Mouse (Mus musculus) adrenal gland, adult 2 months (tissue): Measurements from ENCODE around the gene Arhgap45. TPM values are rescaled to one million over a fixed set of nuclear protein-coding genes. Genes with fewer than 3 reads are reported as not detected.
A peak's percentile ranks its signal among the peaks of the same experiment; 100 is the strongest.

Experiments used
- DNase-seq: peaks from one replicate; pipeline ENCODE4 v3.0.0; 2021
- long read RNA-seq: library from polyadenylated mRNA; stranded (forward); transcript quantifications from one replicate; pipeline ENCODE4 v2.0.0, GENCODE M21; 2021
- polyA plus RNA-seq: library from polyadenylated mRNA; depleted of rRNA; stranded (reverse); fragments of >200 nt; gene quantifications from 2 replicates; pipeline ENCODE4 v1.2.3, GENCODE M21; 2012; rRNA removed
- total RNA-seq, 2 experiments: library from RNA; stranded (reverse); gene quantifications; 2 replicates each; pipeline ENCODE4 v1.2.3; 2021

The Arhgap45 gene
- total RNA-seq (1 to 10 TPM; 3.9 to 6.7 TPM), polyA plus RNA-seq (11.0 and 14.6 TPM in 2 replicates)
- long read RNA-seq, partial matches to known transcripts: 4 of 9 reads
- long read RNA-seq, other reads (novel, unspliced or antisense): 1 of 9 reads

DNA sequence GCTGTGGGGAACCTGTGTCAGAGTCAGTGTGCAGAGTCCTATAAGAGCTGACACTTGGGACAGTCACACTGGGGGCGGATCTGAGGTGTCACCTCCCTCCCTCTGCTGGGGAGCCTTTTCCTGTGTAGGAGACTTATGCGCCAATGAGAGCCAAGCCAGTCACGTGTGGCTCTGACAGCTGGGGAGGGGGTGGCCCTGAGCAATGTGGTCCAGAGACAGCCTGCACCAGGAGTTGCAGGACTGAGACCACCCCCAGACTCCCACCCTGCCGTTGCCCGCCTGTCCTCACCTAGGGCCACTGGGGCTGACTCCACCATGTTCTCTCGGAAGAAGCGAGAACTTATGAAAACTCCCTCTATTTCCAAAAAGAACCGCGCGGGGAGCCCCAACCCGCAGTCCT is at the start of gene Arhgap45:
Gene Arhgap45, plus strand, starts transcription at position 143 of the 400 bp plus-strand sequence.
- DNase-seq: peak; percentile 36

DNA sequence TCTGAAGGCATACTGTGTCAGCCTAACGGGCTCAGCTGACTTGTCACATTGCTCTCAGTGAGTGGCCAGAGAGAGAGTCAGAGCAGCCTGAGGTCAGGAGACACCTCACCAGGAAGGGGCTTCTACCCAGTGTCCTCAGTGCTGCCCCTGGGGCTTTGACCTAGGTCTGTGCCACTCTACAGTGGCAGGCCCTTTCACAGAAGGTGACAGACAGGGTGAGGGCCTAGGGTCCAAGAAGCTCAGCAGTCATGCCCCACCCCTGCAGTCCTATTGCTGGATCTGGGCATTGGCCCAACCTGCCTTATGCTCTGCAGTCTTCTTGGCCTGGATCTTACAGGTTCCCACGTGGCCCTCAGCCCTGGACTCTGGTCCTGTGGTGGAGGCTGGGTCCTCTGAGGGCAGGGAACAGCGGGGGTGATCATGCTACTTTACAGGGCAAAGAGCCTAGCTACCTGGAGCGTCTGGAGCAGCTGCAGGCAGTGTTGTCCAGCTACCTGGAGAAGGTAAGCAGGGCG is 49.5 kb upstream of the Arhgap45 start:
- DNase-seq: no peak

DNA sequence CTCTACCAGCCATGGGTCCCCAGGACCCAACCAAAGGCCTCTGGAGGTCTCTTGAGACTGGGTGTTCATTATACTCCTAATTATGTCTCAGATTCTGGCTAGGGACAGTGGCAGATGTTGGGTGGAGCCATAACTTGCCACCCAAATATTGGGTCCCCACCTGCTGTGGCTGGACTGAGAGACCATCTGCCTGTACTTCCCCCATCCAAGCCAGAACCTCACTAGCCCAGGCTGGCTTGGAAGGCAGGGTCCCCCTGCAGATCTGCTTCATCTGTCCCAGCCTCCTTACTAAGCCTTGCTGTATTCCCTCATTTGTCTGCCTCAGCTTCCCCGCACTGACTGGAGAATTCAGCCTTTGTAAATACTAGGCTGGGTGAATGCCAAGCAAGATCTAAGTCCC is 48.3 kb upstream of the Arhgap45 start:
- DNase-seq: no peak

DNA sequence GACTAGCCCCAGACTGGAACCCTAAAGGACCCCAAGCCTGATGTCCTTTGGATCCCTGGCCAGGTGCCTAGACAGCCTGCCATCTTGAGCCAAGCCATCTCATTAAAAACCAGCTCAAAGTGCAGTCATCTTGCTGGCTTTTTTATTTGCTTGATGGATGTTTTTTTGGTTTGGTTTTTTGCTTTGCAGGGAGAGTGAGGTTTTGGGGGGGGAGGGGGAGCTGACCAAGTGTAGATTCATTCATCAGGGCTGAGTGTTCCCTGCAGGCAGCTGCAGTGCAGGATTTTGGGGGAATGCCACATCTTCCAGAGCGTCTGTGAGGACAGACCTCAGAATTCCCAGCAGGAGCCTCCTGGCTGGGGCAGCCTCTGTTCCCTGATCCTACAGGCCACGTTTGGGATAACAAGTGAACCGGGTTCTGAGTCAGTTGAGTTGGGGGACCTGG is 47.3 kb upstream of the Arhgap45 start:
- no peak for DNase-seq

DNA sequence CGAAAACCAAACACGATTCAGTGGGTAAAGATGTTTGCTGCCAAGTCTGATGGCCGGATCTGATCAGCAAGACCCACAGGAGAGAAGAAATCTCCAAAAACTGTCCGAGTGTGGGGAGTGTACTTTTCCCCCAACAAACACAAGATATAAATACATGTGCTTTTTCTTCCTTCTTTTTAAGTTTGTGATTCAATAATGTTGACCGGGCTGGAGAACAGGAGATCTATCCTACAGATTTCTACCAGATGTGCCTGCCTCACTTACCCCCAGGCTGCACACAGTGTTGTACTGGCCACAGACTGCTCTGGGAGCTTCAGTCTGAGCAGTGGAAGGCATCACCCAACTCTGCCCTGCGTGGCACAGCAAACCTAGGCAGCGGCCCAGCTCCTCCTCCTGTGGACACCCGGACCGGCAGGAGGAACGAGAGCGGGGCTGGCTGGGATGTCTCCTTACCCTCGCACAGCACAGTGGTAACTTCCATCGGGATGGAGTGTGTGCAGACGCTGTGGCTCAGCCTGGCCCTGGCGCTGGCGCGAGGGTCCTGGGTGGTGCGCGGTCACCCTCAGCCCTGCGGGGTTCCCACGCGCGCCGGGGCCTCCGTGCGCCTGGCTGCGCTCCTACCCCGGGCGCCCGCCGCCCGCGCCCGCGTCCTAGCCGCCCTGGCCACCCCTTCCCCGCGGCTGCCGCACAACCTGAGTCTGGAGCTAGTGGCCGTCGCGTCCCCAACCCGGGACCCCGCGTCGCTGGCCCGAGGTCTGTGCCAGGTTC is 45.9 kb upstream of the Arhgap45 start, which contains the start of gene Grin3b:
Gene Grin3b, plus strand, starts transcription at position 301 of the 768 bp plus-strand sequence.
- DNase-seq: no peak

DNA sequence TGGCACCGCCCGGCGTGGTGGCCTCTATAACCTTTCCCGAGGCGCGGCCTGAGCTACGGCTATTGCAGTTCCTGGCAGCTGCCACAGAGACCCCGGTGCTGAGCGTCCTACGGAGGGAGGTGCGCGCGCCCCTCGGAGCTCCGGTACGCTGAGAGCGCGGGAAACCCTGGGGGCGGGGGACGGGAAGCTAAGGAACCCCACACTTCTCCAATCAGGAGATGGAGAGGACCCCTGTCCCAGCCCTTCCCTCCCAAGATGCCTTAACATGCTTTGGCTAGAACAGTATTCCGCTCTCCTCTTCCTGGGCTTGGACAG is 45.3 kb upstream of the Arhgap45 start:
- DNase-seq: no peak

DNA sequence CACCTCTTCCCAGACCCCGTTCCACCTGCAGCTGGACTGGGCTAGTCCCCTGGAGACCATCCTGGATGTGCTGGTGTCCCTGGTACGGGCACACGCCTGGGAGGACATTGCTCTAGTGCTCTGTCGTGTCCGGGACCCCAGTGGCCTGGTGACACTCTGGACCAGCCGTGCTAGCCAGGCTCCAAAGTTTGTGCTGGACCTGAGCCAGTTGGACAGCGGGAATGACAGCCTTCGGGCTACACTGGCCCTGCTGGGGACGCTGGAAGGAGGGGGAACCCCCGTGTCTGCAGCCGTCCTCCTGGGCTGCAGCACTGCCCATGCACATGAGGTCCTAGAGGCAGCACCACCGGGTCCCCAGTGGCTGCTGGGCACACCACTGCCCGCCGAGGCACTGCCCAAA is 43.6 kb upstream of the Arhgap45 start:
- DNase-seq: no peak

DNA sequence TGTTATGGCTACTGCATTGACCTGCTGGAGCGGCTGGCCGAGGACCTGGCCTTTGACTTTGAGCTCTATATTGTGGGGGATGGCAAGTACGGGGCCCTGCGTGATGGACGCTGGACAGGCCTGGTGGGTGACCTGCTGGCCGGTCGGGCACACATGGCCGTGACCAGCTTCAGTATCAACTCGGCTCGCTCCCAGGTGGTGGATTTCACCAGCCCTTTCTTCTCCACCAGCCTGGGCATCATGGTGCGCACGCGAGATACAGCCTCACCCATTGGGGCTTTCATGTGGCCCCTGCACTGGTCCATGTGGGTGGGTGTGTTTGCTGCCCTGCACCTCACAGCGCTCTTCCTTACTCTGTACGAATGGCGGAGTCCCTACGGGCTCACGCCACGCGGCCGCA is 42.4 kb upstream of the Arhgap45 start:
- DNase-seq: no peak

DNA sequence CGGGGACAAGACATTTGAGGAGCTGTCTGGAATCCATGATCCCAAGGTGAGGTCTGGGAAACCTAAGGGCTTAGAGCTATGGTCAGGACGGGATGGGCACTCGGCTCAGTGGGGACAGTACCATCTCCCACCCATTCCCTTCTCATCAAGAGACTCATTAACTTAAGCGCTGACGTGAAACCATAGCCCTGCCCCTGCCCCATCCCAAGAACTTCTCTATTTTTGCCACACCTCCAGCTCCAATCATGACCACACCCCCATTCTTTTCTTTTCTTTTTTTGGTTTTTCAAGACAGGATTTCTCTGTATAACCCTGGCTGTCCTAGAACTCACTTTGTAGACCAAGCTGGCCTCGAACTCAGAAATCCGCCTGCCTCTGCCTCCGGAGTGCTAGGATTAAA is 41.8 kb upstream of the Arhgap45 start:
- DNase-seq: no peak

DNA sequence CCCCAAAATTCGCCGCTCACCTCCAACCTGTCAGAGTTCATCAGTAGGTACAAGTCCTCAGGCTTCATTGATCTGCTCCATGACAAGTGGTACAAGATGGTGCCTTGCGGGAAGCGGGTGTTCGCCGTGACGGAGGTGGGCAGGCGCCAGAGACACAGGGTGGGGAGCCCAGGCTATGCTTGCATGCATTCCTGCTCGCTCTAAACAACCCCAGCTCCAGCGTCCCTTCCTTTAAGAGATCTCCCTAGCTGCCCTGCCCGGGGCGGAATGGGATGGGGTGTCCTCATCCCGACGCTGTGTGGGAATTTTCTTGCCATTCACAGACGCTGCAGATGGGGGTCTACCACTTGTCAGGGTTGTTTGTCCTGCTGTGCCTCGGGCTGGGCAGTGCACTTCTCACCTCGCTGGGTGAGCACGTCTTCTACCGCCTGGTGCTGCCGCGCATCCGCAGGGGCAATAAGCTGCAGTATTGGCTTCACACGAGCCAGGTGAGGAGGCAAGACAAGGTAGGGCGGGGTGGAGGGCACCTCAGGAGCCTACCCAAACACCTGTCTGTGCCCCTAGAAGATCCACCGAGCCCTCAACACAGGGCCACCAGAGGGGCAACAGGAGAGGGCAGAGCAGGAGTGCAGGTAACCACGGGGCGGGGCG is 40.3 kb upstream of the Arhgap45 start:
- no peak for DNase-seq

DNA sequence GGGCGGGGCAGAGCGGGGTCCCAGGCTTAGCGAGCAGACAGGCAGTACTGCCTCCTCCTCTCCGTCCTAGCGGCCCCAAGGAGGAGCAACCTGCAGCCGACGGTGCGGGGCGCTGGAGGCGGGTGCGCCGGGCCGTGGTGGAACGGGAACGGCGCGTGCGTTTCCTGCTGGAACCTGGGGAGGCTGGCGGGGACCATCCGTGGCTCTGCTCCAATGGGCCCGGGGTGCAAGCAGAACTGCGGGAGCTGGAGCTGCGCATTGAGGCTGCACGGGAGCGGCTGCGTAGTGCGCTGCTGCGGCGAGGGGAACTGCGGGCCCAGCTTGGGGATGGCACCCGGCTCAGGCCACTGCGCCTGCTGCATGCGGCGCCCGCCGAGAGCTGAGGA is 39.7 kb upstream of the Arhgap45 start:
- DNase-seq: no peak

DNA sequence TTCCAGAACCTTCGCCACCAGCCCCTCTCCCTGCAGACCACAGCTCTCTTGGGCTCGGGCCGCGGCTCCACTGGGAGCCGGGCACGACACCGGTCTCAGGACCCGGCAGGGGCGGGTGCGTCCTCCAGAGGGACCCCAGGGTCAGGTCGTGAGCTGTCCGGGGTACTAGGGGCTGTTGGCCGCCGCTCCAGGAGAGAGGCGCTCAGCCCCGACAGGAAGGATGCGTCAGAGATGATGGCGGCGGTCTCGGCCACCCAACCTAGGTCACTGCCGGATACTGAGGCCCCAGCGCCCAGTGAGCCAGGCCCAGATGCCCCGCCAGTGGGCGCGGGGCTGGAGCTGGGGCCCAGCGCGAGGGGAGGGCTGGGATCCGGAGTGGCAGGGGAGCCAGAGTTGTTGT is 39.1 kb upstream of the Arhgap45 start:
- no peak for DNase-seq

DNA sequence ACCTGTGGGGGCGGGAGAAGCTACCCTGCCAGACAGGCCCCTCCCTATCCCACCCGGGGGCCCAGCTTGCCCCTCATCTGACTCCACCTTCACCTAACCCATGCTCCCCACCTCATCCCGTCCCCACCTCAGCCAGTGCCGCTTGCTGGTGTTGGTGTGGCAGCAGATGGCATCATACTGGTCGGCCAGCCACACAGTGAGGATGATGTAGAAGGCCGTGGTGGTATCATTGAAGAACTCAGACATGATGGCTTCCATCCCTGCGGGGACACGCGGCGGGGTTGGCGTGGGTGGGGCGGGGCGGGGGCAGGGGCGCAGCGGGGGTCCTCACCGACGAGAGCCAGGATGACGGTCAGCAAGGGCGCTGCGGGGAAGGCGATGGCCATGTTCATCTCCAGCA is 38.4 kb upstream of the Arhgap45 start:
- DNase-seq: no peak

DNA sequence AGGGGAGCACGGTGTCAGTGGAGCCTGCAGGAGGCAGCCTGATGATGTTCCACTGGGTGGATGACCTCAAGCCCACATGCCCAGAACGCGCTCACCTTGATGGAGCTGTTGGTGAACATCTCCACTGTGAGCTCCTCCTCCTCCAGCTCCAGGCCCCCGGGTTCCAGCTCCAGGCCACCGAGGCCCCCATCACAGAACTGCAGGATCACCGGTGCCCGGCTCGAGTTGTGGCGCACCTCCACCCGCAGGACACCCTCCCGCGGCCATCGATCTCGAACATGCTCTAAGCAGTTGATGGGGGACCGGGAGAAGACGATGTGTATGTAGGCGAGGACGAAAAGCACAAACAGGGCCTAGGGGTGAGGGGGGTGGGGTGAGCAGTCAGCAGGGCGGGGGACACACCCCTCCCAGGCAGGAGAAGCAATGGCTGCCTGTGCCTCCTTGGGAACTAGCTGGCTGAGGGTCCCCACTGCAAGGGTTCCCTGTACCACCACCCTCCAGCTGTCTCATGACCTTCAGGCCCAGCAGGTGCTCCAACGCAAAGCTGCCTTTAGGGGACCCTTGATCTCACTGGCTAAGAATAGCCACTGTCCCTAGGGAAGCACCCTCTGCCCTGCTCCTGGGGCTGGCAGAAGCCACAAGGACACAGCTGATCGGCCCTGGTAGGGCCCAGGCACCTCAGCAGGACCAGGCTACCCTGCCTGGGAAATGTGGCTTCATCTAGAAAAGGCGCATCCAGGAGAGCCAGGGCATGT is 36.9 kb upstream of the Arhgap45 start:
- DNase-seq: no peak

DNA sequence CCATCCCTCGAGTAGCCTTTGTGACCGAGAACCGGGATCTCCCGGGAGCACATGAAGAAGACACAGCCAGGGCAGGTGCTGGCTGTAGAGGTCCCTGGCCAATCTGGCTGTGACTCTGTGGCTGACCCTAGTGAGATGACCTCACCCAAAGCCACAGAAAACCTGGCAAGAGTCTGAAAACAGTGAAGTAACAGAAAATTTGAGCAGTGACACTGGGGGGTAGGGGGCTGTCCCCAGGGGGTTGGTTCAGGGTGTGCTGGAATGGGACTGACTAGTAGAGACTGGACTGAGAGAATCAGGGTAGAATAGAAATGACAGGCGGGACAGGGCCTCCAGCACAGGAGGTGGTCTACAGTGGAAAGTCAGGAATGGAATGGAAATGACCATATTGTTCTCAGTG is 33.2 kb upstream of the Arhgap45 start:
- DNase-seq: no peak

DNA sequence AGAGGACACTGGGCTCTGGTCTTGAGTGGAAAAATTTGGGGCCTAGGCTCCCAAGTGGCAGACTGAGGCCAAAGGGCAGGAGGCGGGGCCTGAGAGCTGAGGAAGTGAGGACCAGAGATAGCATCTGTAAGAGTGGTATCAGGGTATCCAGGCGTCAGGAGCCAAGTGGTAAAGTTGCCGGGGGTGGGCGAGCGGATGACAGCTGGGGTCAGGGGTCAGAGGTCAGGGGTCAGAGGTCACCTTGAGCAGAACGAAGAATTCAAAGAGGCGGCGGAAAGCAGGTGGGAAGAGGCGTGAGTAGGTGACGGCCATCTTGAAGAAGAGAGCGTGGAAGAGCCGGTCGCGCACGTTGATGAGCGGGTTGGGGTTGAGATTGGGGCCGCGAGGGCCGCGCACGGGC is 32.8 kb upstream of the Arhgap45 start:
- DNase-seq: peak; percentile 82

DNA sequence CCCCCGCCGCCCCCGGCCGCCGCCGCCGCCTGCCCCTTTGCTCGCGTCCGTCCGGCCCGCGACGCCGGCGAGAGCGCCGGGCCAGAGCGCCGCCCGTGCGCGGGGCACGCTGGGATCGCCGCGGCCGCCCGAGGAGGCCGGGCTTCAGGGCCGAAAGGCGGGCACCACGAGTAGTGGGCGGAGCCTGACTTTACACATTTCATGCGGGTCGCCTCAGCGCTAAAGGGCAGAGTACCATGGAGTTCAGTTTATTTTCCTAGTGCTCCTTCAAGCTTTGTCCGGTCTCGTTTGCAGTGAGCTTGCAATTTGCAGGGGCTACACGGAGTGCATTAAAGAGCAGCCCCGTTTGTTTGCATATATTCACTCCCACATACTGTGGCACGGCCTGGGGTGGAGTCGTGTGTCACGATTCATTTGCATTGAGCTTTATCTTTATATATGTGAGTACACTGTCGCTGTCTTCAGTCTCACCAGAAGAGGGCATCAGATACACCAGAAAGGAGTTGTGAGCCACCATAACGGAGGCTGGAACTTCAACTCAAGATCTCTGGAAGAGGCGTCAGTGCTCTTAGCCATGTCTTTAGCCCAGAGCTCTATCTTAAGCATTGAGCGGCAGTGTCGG is 32.1 kb upstream of the Arhgap45 start, which contains the start of gene Tmem259:
Gene Tmem259, minus strand, starts transcription at position 136 of the 622 bp plus-strand sequence.
- peak; percentile 92 for DNase-seq

DNA sequence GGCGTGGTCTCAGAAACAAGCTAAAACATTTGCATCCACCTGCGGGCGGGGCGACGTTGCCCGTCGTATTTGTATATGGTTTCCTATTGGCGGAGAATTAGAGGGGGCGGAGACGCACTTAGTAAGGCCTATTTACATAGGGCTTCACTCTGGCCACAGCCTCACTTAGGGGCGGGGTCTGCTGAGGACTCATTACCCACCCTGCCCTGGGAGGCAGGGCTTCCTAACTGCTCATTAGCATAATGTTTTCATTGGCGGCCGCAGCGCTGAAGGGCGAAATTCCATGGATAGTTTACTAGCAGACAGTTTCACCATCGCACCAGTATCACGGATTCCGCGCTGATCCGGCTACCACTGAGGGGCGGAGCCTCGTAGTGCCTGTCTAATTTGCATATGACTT is 31.6 kb upstream of the Arhgap45 start:
- peak; percentile 97 for DNase-seq

DNA sequence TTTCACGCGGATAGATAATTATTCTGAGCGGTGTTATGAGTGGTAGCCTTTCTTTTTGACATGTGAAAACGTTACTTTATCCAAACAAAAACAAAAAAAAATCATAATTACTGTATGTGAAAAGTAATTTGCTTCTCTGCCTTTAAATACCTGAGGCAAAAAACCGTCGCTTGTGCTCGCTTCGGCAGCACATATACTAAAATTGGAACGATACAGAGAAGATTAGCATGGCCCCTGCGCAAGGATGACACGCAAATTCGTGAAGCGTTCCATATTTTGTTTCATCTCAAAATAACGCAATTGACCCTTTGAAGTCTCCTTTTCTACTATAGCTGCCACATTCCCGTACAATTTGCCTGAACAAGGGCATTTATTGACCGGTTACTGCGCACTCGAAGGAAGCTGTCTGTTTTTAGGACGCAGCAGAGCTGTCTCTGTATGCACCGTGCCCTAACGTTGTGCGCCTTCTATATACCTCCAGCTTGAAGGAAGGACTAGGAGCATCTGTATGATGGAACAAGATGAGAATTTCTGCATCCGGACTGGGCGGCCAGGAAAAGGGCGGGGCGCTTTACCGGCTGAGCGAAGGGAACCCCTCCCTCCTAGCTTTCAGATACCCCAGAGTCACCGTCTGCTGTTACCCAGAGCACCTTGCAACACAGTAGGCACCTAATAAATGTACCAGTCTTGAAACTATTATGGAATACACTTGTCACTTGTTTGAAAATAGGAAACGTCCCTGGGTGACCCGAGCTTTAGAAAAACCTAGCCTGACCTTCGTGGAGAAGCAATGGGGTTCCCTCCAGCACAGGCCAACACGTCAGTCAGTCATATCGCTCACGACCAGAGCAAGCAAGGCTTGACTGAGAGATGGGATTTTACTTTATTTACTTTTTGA is 30.9 kb upstream of the Arhgap45 start:
- DNase-seq: peak; percentile 70

DNA sequence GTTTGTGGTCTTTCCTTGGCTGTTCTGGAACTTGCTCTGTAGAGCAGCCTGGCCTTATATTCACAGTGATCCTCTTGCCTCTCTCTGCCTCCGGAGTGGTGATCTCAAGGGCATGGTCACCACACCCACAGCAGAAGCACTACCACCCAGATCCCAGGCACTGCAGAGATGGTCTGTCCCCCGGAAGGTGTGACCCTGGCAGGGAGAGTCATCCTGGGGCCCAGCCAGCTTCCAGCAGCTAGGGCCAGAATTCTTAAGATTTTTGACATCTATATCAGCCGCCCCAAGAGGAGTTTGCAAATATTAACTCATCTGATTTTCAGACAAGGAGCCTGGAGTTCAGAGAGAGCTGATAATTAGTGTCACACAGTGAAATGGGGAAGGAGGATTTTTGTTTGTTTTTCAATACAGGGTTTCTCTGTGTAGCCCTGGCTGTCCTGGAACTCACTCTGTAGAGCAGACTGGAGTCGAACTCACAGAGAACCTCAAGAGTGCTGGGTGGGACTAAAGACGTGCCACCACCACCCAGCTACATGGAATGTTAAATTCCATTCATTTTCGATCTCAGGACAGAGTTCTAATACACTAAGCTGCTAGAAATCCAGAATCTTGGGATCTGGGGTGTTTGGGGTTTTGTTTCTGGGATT is 30.1 kb upstream of the Arhgap45 start:
- DNase-seq: peak; percentile 88
